Mouse (Mus musculus) brain, embryonic 18.5 days (tissue): ENCODE results near the gene Disp1.

Source experiments
- DNase-seq: peaks from one replicate; pipeline ENCODE4 v3.0.0-alpha.2; 2012; ENCODE audit warnings: low read depth, low spot score

Disp1 gene

GRCm38 (mm10) chr1:183040847-183041382, 180.4 kb downstream of the Disp1 start:
- DNase-seq = no peak

DNA sequence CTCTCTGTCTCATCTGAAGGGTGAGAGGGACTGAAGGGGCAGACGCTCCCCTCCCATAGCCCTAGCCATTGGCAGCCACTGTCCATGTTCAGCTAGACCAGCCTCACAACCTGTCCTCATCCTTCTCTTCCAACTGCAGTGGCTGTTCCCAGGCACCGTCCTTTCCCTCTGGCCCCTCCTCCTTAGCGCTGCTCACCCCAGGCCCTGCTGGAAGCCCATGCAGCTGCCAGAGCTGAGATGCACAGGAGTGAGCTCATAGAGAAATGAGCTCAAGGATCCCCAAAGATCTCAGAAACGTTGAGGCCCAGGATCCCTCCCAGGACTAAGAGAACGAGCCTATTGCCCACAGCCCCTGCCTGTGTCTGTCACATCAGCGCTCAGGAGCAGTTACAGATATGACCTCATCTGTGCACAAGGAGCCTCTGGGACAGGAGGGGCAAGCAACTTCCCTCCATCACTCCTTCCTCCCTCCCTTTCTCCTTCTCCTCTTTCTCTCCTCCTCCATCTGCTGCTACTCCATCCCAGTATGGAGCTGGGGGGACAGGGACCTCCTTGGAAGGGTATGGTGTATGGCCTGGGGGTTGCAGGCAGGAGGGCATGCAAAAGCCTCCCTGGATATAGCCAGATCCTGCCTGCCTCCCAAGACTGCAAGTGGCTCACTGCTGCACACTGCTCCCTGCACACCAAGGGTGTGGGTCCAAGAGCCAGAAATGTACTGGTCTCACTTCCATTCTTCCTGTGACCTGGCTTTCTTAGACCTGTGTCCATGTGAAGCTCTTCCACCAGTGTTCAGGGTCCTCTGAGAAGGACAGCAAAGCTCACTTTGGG, 181.2 kb downstream of the Disp1 start:
- DNase-seq = no peak

DNA sequence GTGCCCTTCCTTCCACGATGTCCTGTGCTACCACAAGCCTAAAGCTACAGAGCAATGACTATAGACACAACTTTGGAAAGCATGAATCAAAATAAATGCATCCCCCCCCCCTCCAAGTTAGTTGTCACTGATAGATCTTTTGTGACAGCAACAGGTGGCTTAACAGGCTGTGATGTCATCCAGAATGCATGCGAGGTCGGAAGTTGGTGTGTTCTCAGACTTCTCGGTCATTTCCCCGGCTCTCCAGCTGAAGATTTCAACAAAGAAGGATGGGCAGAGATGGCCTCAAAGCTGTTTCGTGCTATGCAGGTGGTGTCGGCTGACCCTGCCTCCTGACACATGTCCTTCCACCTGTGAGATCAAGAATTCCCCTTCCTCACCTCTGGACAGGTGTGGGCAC, 181.9 kb downstream of the Disp1 start:
- no peak for DNase-seq
